Mouse (Mus musculus) MN1 (cell line): ENCODE measurements around the gene Gm49486.
"Not testable (repeated sequence)": the region's sequence is repeated elsewhere in the genome, so short reads cannot be mapped to it uniquely, and the experiment has no call there.

Experiments
- DNase-seq: peaks from one replicate; pipeline ENCODE4 v3.0.0-alpha.2; 2016; ENCODE audit warnings: low spot score

The Gm49486 gene

DNA sequence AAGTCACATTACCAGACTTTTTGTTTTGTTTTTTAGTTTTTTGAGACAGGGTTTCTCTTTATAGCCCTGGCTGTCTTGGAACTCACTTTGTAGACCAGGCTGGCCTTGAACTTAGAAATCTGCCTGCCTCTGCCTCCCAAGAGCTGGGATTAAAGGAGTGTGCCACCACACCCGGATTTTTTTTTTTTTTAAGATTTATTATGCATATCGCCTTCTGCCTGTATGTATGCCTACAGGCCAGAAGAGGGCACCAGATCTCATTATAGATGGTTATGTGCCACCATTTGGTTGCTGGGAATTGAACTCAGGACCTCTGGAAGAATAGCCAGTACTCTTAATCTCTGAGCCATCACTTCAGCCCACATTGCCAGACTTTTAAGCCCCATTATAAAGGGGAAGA is 3.4 kb upstream of the Gm49486 start:
- not testable (repeated sequence) for DNase-seq

DNA sequence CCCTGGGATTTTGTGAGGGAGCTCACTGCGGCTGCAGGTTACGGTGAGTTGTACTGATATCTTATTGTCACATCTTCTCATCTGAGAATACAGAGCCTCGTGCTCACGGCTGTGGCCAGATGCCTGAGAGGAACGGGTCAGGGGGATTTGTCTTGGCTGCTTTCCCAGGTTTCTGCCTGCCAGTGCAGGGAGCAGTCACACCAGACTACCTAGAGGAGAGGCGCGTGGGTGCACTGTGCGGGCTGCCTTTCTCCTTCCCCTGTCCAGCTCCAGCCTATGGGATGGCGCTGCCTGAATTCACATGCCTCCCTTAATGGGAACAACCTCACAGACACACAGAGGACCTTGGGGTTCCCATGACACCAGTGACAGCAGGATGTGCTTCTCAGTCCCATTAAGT is 6.1 kb downstream of the Gm49486 start:
- peak; percentile 92 for DNase-seq

DNA sequence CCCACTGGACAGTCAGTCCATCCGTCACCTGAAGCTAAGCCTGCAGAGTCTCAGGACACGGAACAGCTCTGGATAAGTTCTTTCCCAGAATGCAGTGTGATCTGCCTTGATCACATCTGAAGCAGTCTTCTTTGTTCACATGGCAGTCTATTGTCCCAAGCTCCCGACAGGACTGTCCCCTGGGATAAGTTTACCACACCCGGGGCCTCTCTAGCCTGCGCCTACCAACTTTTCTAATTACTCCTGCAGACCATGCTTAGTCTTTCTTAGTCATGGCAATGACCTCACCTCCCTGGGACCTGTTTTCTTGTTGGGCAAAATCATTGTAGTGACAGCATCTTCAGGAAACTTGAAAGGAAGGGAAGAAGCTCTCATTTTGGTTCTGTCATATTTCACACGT is 8.8 kb downstream of the Gm49486 start:
- peak; percentile 58 for DNase-seq

DNA sequence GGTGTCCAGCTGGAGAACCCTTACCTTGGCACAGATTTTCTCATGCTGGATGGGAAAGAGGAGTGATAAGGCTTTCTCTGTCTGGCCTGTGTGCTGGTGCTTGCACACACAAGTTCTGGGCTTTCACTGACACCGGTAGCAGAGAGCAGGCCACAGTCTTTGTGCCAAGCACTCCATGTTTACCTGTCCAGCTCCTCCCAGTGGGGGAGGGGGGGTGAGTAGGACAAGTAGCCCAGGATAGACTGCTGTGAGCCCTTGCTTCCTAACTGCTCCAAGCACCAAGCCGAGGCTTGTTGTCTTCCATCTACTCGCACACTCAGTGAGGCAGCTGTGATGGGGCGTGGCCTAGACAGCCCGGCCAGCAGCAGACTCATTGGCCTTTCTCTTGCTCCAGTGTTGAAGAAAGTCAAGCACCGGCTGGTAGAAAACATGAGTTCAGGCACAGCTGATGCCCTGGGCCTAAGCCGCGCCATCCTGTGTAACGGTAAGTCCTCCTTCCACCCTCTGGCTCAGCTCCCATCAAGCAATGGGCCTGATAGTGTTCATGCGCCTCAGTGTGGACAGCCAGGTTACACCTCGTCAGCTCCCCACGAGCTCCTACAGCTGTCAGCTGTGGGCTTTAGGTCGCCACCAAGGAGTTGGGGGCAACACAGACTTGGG is 13.5 kb downstream of the Gm49486 start:
- no peak for DNase-seq

DNA sequence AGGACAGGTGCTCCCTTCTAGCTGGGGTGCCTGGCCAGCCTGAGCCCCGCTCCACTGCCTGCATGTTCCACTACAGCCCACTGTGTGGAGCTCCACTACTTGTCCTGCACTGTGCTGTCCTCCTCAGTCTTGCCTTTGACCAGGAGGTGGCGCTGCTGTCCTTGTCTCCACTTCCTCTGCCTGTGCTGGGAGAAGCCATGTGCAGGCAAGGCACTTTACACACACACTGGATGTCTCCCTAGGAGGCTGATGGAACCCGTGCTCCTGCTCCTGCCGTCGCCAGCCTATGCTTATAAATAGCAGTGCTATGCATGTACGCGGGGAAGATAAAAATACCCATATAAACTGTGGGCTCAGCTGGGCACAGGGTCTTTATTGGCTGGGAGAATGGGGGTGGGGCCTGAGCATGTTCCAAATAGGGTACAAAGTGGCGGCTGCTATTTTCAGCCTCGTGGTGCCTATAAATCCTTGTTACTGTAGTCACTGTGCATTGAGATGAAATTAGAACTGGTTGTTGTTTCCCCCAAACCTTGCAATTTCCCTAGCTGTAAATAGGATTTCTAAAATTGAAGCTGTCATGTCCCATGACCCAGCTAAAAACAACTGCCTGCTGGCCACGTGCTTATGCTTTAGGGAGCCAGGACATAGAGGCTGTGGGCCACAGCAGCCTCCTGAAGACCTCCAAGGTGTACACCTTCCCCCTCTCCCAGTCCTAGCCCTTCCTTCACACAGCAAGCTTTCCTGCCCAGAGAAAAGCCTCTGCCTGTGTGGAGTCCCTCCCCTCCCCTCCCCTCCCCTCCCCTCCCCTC is 14.2 kb downstream of the Gm49486 start:
- peak; percentile 96 for DNase-seq

DNA sequence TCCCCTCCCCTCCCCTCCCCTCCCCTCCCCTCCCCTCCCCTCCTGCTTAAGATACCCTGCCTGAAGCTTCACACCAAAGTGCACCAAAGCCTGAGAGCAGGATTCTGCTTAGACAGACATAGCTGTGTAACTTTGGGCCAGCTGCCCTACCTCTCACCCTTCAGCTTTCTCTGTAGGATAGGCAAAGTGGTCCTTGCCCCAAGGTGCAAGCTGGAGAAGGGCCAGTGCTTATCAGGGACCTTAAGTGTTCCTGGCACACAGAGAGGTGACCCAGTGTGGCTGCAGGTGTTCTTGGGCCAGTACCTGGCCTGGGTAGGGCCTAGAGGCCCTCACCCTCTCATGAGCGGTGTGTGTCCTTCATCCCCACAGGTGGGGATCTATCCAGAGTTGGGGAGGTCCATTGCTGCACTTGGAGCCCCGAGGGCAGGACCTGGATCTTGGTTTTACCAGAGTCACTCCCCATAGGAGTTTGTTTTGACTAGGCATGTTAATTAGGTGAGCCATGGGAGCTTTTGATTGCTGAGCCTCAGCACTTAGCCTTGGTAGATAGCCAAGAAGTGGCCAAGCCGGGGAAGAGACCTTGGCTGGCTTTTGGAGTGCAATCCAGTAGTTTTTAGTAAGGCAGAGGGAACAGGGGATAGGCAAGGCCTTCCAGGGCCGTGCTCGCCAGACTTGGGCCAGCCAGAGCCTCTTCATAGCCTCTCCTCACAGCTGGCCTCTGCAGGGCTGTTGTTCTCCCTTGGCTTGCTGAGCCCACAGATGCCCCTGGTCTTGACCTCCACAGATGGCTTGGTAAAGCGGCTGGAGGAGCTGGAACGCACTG is 15.1 kb downstream of the Gm49486 start:
- peak; percentile 61 for DNase-seq

DNA sequence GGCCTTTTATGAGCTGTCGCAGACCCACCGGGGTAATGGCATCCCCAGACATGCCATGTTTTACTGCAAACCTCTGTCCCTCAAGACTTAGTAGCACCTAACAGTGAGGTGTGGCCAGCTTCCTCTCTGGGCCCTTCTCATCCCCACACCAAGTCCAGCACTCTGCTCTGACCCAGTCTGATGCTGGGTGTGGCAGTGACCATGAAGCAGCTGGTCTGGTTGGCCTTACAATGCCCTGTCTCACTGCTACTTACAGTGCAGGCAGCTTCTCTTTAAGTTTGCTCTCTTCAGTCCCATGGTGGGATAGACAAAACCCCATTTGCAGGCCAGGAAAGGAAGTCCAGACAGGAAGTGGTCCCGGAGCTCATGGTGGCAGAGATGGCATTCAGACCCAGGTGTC is 16.1 kb downstream of the Gm49486 start:
- DNase-seq: no peak

DNA sequence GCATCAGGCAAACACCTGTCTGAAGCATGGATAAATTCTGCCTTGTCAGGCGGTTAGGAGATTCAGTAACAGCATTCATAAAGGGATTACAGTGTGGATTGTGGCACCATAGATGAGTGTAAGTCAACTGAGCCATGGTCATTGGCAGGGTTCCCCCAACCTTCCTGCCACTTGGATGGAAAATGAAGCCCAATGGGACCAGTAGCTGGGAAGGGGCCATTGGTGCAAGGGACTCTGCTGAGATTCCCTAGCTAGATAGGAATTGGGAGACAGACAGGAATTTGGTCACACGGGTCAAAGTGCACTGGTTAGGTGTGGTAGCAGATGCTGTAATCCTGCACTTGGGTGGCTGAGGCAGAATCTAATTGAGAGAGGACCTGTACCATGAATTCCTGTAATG is 21.0 kb downstream of the Gm49486 start:
- DNase-seq: no peak

DNA sequence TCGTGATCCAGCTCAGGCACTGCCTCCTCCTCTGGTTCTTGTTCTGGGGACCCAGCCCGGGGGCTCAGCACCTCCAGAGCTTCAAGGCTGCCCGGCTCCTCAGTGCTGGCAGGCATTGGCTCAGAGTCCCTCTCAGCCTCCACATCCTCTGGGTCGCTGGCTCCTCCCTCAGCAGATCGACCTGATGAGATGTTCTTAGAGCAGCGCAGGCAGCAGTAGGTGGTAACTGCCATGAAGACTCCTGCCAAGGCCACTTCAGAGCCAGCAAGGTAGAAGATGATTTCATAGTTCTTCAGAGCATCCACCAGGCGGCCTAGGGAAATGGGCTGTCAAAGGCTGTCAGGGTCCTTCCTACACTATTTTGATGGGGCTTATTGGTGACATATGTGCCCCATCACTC is 22.0 kb downstream of the Gm49486 start:
- DNase-seq: no peak

DNA sequence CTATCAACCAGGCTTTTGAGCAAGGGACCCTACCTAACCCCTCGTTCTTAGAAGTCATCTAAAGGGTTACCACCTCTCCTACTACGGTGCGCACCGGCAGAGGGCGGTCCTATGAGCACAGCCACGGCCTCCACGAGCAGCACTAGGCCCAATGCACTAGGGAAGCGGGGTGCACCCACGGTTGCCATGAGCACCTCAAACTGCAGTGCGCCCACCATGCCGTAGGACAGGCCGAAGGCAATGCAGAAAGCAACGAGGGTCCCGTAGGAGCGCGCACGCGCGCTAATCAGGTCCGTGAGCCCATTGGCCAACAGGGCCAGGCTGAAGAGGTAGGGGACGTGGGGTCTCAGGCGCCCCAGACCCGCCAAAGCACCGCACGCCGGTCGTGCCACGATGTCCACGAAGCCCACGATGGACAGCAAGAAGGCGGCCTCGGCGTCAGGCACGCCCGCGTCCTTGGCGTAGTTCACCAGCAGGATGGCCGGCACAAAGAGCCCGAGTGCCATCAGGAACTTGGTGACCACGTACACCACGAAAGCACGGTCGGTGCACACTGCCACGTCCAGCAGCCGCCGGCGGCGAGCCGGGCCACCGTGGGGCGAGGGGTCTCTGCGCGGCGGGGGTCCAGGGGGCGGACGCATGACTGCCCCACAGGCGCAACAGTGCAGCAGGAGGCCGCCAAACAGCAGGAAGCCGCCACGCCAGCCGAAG is 22.7 kb downstream of the Gm49486 start:
- no peak for DNase-seq

DNA sequence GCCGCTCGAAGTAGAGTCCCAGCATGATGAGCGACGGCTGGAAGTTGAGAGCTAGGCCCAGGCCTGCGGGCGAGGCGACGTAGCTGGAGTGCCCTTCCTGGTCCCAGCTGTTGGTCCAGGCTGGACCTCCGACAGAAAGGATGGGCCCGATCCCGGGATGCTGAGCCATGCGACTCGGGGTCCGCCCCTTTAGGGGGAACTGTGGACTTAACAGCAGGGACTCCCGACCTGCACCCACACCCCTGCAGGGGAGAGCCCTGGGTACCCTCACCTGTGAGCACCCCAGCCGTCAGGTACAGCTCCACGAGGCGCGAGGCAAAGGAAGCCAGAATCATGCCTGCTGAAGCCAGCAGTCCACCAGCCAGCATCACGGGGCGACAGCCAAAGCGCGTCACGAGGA is 23.4 kb downstream of the Gm49486 start:
- DNase-seq: no peak

DNA sequence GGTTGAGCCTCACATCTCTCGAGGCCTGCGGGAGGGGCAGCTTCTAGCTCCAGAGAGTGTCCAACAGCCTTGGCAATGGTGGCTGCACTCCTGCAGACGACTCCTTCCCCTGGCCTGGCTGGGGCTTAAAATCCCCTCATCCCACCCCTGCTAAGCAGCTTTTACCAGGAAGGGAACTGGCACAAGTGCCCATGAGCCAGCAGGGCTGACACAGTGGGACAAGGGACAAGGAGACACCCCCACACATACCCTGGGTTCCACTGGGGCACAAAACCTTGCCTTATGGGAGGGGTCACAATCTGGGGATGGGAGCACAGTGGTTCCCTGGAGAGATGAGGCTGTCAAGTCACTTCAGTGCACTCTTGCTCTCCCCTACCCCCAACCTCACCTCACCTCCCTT is 25.5 kb downstream of the Gm49486 start, which contains the start of gene Slc16a8:
Slc16a8 (minus strand) TSS at position 101 of the 400 bp plus-strand sequence.
- no peak for DNase-seq

DNA sequence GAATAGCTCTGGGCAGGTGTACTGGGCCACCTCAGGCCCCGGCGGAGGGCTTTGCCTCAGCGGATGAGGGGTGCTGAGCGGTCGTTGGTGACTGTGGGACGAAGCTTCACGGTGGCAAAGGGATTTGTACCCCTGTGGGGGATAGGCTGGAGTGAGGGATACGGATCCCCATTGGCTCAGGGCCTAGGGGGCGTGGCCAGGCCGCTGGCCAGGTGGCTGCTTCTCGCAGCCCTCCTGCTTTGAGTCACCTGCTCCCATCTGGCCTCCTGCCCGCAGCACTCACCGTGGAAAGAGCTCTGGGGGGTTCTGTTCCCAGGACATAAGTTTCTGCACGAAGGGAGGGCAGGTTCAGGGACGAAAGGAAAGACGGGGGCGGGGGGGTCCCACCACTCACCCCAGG is 29.3 kb downstream of the Gm49486 start:
- no peak for DNase-seq

DNA sequence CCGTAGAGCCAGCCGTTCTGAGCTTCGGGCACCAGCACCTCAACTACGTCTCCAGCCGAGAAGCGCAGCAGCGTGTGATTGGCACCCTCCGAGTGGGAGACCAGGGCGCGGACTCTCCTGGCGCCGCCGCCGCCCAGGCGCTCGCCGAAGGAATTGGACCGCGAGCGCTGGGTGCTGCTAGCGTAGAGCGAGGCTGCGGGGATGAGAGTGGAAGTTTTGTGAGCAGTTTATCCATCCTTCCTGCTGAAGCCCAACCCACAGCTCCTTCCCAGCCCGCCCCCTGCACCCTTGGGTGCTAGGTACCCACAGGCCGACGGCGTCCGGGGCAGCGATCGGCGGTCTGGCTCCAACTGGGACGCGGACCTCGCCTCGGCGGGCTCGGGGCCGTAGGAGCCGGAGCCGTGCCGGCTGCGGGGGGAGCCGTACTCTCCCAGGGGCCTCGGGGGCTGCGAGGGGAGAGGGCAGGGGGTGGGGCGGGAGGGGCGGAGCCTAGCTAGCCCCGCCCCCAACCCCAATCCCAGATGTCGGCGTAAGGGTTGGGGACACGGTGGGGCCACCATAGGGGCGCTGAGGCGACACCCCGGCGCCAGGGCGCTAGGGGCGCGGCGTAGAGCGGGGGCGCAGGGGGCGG is 32.0 kb downstream of the Gm49486 start:
- DNase-seq: no peak

DNA sequence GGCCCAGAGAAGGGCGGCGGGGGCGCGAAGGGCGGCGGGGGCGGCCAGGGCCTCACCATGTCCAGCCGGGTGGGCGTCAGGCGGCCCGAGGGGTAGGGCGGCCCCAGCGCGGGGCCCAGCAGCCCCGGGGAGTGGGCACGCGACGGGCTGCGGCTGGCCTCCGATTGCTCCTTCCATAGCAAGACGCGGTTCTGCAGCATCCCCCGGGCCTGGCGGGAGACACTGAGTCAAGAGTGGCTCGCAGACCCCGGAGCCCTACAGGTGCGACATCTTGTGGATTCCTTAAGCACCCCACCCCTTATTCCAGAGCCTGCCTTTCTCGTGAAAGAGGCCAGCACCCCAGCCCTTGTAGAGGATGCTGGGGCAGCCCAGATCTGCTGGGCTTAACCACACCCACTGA is 32.6 kb downstream of the Gm49486 start:
- no peak for DNase-seq

DNA sequence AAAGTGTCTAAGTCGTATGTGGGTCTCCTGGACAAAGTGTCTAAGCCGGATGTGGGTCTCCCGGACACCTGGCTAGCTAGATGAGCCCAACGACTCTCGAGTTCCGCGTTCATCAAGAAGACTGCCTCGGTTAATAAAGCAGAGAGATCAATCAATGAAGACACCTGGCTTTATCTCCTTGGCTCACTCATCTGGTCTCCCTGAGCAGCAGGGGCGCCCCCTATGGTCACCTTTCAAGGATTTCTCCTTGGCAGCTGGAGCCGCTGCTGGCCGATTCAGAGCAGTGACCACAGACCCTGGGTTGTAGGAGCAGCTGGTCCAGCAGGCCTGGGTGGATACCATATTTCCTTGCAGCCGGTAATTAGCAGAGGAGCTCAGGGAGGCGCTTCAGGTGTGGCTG is 33.2 kb downstream of the Gm49486 start:
- no peak for DNase-seq

DNA sequence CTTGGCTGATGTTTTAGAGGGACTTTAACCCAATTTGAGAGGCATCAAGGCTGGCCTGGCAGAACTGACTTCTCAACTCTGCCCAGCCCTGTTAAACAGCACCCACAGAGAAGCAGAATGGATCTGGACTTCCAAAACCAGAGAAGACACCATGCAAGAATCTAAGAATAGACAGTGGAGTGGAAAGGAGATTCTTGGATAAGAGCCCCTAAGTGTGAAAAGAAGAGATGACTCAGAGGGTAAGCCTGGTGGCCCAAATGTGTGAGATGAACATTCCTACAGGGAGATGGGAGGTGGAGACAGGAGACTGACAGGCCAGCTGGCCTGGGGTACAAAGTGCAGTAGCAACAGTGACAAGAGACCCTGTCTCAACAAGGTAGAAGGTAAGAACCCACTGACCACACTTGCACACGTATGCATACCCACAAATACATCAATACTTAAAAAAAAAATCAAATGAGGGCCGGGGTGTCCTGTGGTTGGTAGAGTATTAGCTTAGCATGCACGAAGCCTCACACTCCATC is 33.7 kb downstream of the Gm49486 start:
- peak; percentile 38 for DNase-seq

DNA sequence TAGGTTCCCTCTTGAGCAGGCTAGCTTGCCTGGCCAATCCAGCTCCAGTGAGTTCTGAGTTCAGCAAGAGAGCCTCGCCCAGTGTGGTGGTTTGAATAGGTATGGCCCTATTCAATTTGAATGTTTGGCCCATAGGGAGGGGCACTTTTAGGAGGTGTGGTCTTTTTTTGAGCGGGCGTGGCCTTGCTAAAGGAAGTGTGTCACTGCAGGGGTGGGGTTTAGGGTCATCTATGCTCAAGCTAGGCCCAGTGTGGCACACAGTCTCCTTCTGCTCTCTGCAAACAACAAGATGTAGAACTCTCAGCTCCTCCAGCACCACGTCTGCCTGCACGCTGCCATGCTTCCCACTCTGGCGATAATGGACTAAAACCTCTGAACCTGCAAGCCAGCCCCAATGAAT is 34.5 kb downstream of the Gm49486 start:
- DNase-seq: no peak

DNA sequence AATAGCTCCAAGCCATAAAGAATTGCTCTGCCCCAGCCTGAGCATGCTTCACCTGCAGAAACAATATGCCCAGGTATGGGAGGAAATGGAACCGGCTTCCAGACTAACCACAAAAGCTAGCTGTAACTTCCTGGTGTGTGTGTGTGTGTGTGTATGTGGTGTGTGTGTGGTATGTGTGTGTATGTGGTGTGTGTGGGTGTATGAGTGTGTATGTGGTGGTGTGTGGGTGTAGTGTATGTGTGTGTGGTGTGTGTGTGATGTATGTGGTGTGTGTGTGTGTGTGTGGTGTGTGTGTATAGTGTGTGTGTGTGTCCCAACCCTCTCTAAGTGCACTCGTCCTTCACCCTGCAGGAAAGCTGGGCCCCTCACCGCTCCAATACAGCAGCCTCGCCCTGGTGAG is 36.2 kb downstream of the Gm49486 start:
- no peak for DNase-seq

DNA sequence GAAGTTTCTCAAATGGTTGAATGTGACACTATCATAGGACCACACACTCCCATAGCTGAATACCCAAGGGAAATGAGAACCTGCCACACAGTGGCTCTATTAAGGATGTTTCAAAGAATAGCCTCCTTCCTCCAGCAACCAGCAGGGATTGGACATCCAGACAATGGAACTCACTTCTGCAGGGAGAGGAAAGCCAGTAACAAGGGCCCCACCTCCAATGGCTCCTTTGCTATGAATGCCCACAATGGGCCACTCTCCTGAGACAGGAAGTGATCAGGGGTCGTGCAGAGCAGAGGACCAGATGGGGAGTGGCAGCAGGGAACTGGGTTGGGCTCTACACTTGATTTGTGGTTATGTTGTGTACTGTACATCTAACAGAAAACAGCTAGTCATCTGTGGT is 39.3 kb downstream of the Gm49486 start:
- no peak for DNase-seq

DNA sequence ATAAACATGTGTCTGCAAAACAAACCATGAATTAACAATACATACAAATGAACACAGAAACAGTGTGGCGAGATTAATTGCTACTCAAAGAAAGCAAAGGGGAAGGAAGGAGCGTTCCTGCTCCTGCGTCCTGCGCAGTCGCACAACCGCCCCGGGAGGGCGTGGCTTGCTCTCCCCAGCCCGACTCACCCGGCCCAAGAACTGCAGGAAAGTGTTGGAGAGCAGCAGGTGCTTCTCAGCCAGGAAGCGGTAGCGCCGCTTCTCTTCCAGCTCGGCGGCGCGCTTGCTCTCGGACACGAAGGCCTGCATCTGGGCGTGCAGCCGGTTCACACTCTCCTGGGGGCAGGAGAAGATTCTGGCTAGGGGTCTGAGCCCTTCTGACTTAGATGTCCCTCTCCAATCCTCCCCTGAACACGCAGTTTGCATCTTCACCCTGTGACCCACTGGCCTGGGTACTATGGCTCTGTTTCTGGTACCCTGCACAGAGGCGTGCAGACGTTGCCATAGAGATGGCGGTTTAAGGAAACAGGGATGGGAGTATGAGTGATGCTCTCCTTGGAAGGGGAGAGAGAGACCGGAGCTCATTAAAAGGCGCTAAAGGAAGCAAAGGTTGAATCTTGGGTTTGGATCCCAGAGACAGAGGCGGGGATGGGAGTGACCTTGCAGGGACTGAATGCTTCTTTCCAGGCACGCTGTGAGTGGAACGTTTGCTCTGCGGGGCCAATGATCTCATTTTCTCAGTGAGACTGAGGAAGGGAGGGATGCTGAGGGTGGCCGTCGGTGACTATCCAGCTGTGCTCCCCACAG is 41.3 kb downstream of the Gm49486 start:
- peak; percentile 89 for DNase-seq
